Mouse (Mus musculus) embryonic facial prominence, embryonic 11.5 days (tissue): ENCODE measurements around the gene Ccn1. TPM values are rescaled to one million over a fixed set of nuclear protein-coding genes. Genes with fewer than 3 reads are reported as not detected.

Experiments used
- ATAC-seq: fragments of 200-750 bp; cut with Nextera tagmentation; replicated peaks from 2 replicates; pipeline ENCODE4 v1.8.0; 2017; ENCODE audit warnings: low read depth; ENCODE audit not compliant: insufficient number of reproducible peaks, low FRiP score, low TSS enrichment
- DNase-seq: peaks from one replicate; pipeline ENCODE4 v3.0.0-alpha.2; 2015; ENCODE audit warnings: low spot score
- H3K27ac ChIP-seq: fragments of 300-500 bp; sonication (generic); replicated peaks from 2 replicates; pipeline ENCODE4 v1.5.1; 2014; ENCODE audit warnings: mild to moderate bottlenecking, low read depth, low read length, control low read depth
- H3K27me3 ChIP-seq: fragments of 300-500 bp; sonication (generic); 2 replicates; pipeline ENCODE4 v1.6.1; 2014; ENCODE audit warnings: mild to moderate bottlenecking, low read length, moderate library complexity, mixed read lengths; ENCODE audit not compliant: control insufficient read depth, insufficient read depth
- H3K36me3 ChIP-seq: fragments of 300-500 bp; sonication (generic); replicated peaks from 2 replicates; pipeline ENCODE4 v1.6.1; 2014; ENCODE audit warnings: low read depth, mild to moderate bottlenecking, low read length, moderate library complexity, mixed read lengths; ENCODE audit not compliant: control insufficient read depth, insufficient read depth
- H3K4me1 ChIP-seq: fragments of 300-500 bp; sonication (generic); 2 replicates; pipeline ENCODE4 v1.6.1; 2014; ENCODE audit warnings: low read length, mixed read lengths; ENCODE audit not compliant: control insufficient read depth, insufficient read depth
- H3K4me2 ChIP-seq: fragments of 300-500 bp; sonication (generic); 2 replicates; pipeline ENCODE4 v1.6.1; 2014; ENCODE audit warnings: low read depth, mild to moderate bottlenecking, control low read depth, low read length, moderate library complexity
- H3K4me3 ChIP-seq: fragments of 300-500 bp; sonication (generic); 2 replicates; pipeline ENCODE4 v1.5.1; 2014; ENCODE audit warnings: low read depth, low read length, control low read depth
- H3K9ac ChIP-seq: fragments of 300-500 bp; sonication (generic); replicated peaks from 2 replicates; pipeline ENCODE4 v1.6.1; 2014; ENCODE audit warnings: mild to moderate bottlenecking, control low read depth, low read length
- H3K9me3 ChIP-seq: fragments of 300-500 bp; sonication (generic); replicated peaks from 2 replicates; pipeline ENCODE4 v1.6.1; 2016; ENCODE audit warnings: mild to moderate bottlenecking, low read length, inconsistent platforms, mixed read lengths; ENCODE audit not compliant: control insufficient read depth
- WGBS: fragments of 180-500 bp; shearing (Covaris S2); extraction: QIAGEN DNeasy Blood & Tissue Kit; methylation state at CpG from one replicate; pipeline ENCODE4 v1.1.7; 2014; 5-methylcytosine and 5-hydroxymethylcytosine counted together
- polyA plus RNA-seq: library from polyadenylated mRNA; unstranded; fragments of >200 nt; fragmentation: Nextera tagmentation; extraction: Ambion mirVana; gene quantifications from 2 replicates; pipeline ENCODE4 v1.2.1, GENCODE M21; 2014

The Ccn1 gene
- polyA plus RNA-seq, 1 experiment from 2014 or later, result 29.6 TPM

DNA sequence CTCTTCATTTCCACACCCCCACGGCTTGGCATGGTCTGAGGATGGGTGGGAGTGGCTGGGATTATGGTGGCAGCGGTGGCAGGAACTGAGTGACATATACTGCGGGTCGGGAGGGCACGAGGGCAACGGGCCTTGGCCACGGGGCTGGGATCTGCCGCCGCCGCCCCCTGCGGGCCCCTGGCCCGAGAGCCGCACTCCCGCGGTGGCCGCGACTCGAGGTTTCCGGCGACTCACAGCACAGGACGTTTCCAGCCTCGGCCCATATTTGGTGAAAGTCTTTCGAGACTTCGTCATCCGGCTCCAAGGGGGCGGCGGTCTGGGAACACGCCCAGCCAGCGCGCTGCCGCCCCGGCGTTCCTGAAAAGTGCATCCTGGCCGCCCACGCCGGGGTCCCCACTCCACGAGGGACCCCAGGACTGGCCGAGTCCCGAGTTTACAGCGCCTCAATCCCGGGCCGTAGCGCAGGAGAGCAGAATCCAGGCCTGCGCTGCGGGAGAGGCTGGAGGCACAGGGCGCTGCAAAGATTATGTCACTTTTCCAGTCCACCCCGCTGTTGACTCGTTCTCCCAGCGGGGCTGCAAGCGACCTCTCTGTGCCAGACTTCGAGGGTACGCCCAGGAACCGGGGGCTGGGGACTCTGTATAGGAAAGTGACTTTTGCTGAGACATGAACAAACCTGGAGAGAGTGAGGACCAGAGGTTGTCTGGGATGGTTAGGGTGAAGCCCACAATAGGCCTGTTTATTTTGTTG is 3.6 kb upstream of the Ccn1 start:
- no peaks in the 10 kb centered on the region for H3K36me3 ChIP-seq
- DNase-seq (peak; percentile 90), ATAC-seq (peak; percentile 31)
- WGBS, result under 1% methylated on average over 53 of the region's 53 CpGs
- no peaks in the 10 kb centered on the region for H3K27me3 ChIP-seq
- H3K9ac ChIP-seq, result peak overlapping the region; percentile 74
- no peaks in the 10 kb centered on the region for H3K9me3 ChIP-seq
- peak overlapping the region; percentile 79 for H3K4me2 ChIP-seq
- peak overlapping the region; percentile 43 for H3K4me3 ChIP-seq
- H3K4me1 ChIP-seq, result peaks cover 2% of the 10 kb centered on the region
- peak overlapping the region; percentile 59 for H3K27ac ChIP-seq

- peaks cover 2% of the 10 kb centered on the region for H3K4me1 ChIP-seq
- H3K36me3 ChIP-seq, result no peaks in the 10 kb centered on the region
- H3K9me3 ChIP-seq, result no peaks in the 10 kb centered on the region
- peak overlapping the region; percentile 74 for H3K9ac ChIP-seq
- DNase-seq, result peak; percentile 41
- 4% methylated on average over 20 of the region's 20 CpGs for WGBS
- H3K4me2 ChIP-seq, result peak overlapping the region; percentile 79
- ATAC-seq, result peak; percentile 1; the same call in 1 of the 2 replicates
- H3K4me3 ChIP-seq, result peak overlapping the region; percentile 43
- no peaks in the 10 kb centered on the region for H3K27me3 ChIP-seq
- peak overlapping the region; percentile 59 for H3K27ac ChIP-seq
These were observed 2.7 kb upstream of the Ccn1 start for GRCm38 (mm10) chr3:145652322-145653131.

GRCm38 (mm10) chr3:145651978-145652321 is 2.2 kb upstream of the Ccn1 start:
- no peak for DNase-seq
- no peaks in the 10 kb centered on the region for H3K27me3 ChIP-seq
- H3K4me3 ChIP-seq, result peak overlapping the region; percentile 18
- peak overlapping the region; percentile 79 for H3K4me2 ChIP-seq
- ATAC-seq, result no peak
- H3K36me3 ChIP-seq, result no peaks in the 10 kb centered on the region
- H3K27ac ChIP-seq, result peak overlapping the region; percentile 22
- H3K9ac ChIP-seq, result peak overlapping the region; percentile 74; the same call in 1 of the 2 replicates
- no peaks in the 10 kb centered on the region for H3K9me3 ChIP-seq
- peaks cover 2% of the 10 kb centered on the region for H3K4me1 ChIP-seq
- under 1% methylated on average over 10 of the region's 10 CpGs for WGBS

- DNase-seq (peak; percentile 81), ATAC-seq (peak; percentile 16; the same call in 1 of the 2 replicates)
- Histone ChIP-seq H3K9ac (peak overlapping the region; percentile 43), H3K4me1 (peaks cover 2% of the 10 kb centered on the region), H3K36me3 (no peaks in the 10 kb centered on the region), H3K9me3 (no peaks in the 10 kb centered on the region), H3K4me3 (peak overlapping the region; percentile 75), H3K27me3 (no peaks in the 10 kb centered on the region), H3K4me2 (peak overlapping the region; percentile 79), H3K27ac (peak overlapping the region; percentile 53)
- WGBS, result 2% methylated on average over 19 of the region's 19 CpGs
These were observed 1.5 kb upstream of the Ccn1 start for GRCm38 (mm10) chr3:145651029-145651977.

DNA sequence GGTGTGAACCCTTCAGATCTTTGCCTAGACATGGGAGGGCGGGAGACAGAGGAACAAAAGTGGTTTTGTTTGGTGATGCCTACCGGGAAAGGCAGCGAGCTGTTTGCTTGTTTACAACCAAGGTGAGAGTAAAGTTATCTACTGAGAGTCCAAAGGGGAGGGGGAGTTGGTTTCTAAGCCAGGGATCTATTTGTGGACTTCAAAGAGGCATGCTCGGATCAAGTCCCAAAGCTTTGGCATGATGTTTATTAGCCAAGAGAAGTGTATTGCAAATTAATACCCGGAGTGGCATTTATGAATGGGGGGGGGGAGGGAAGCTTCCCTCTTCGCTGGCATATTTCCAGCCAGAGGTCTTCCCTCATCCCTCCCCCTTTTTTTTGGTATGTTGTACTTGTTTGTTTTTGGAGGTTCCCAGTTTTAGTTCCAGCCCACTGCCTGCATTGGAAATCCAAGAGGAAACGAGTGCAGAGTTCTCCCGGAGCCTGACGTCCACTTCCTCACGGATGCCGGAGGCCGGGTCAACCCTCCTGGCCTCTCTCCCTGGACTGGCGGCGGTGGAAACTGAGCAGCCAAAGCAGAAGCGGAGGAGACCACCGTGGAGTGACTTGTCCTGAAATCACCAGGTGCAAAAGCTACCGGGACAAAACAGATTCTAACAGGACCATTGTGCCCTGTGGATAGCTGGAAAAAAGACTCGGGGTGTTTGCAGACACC is 674 bp upstream of the Ccn1 start:
- Histone ChIP-seq H3K4me3 (peak overlapping the region; percentile 75), H3K9ac (peak overlapping the region; percentile 85), H3K36me3 (no peaks in the 10 kb centered on the region), H3K27me3 (no peaks in the 10 kb centered on the region), H3K9me3 (no peaks in the 10 kb centered on the region), H3K27ac (peak overlapping the region; percentile 53), H3K4me2 (peak overlapping the region; percentile 79), H3K4me1 (peaks cover 2% of the 10 kb centered on the region)
- WGBS, result under 1% methylated on average over 18 of the region's 18 CpGs
- no peak for ATAC-seq
- DNase-seq, result peak; percentile 63

DNA sequence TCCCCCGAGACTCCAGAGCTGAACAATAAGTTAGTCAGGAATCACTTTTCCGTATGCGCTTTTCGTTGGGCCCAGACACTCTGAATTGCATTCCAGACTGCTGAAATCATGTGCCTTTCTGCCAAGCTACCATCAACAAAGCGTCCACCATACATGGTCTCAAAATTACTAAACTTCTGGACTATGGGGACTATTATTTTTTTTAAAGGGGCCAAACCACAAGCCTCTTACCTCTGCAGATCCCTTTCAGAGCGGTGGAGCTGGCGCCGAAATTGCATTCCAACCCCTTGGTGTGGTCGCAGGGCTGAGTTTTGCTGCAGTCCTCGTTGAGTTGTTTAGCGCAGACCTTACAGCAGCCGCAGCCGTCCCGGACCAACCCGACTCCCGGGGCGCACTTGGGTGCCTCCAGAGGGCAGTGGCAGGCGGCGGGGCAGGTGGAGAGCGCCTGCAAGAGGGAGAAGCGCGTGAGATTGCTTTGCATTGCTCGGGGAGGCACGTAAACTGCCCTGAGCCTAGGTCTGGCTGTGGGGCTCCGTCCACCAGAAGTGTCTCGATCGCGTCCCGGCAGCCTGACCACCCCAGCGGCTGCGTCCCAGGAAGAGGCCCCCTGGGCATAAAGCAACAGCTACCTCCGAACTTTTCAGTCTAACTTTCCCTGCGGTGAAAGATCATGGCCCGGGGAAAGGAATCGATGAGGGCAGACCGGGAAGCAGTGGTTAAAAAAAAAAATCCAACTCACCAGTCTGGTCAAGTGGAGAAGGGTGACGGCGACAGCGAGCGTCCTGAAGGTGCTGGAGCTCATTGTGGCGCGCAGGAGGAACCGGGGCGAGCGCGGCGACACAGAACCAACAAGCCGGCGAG is 560 bp downstream of the Ccn1 start:
- DNase-seq (peak; percentile 68), ATAC-seq (no peak)
- Histone ChIP-seq H3K9me3 (no peaks in the 10 kb centered on the region), H3K9ac (peak overlapping the region; percentile 85), H3K27me3 (no peaks in the 10 kb centered on the region), H3K27ac (peak overlapping the region; percentile 80), H3K4me3 (peak overlapping the region; percentile 75), H3K4me2 (peak overlapping the region; percentile 79), H3K4me1 (peaks cover 2% of the 10 kb centered on the region), H3K36me3 (no peaks in the 10 kb centered on the region)
- WGBS, result under 1% methylated on average over 49 of the region's 49 CpGs
